Mouse (Mus musculus): ENCODE data around the gene Slc16a13. TPM values are rescaled to one million over a fixed set of nuclear protein-coding genes. Genes with fewer than 3 reads are reported as not detected.
A peak's percentile ranks its signal among the peaks of the same experiment; 100 is the strongest.

Gene Slc16a13
- polyA plus RNA-seq, 1 experiment, result 6.1 TPM

- no peak for TF ChIP-seq CTCF (IDR thresholded peaks at IDR 0.05; ENCODE audit: borderline replicate concordance, control insufficient read depth, extremely low read depth, insufficient read depth, low read length, poor library complexity)
- TF ChIP-seq POLR2A (IDR thresholded peaks at IDR 0.05; ENCODE audit: control insufficient read depth, extremely low read depth, insufficient read depth, low read length, poor library complexity), result no peak
- 74% methylated on average over 5 of the region's 5 CpGs for whole genome bisulfite sequencing
Measured at GRCm38 (mm10) chr11:70227126-70227525, 6.3 kb upstream of the Slc16a13 start.

GRCm38 (mm10) chr11:70226602-70226890 is 5.7 kb upstream of the Slc16a13 start:
- Histone ChIP-seq H3K4me3 (ENCODE audit: control insufficient read depth, insufficient read depth, low read length) (no peak overlapping the region), H3K36me3 (ENCODE audit: control insufficient read depth, insufficient read depth, low read length) (no peaks in the 10 kb centered on the region), H3K27ac (ENCODE audit: control insufficient read depth, insufficient read depth, low read length) (no peak overlapping the region), H3K27me3 (ENCODE audit: control insufficient read depth, insufficient read depth, low read length) (peaks cover 6% of the 10 kb centered on the region; the same call in 1 of the 2 replicates), H3K4me1 (replicated peaks; ENCODE audit: control insufficient read depth, insufficient read depth, low read length) (peaks cover 27% of the 10 kb centered on the region)
- WGBS, result 81% methylated on average over 18 of the region's 18 CpGs
- TF ChIP-seq POLR2A (IDR thresholded peaks at IDR 0.05; ENCODE audit: control insufficient read depth, extremely low read depth, insufficient read depth, low read length, poor library complexity) (no peak), CTCF (IDR thresholded peaks at IDR 0.05; ENCODE audit: borderline replicate concordance, control insufficient read depth, extremely low read depth, insufficient read depth, low read length, poor library complexity) (no peak)
- no peak for DNase-seq

More at GRCm38 (mm10) chr11:70227126-70227525, 6.3 kb upstream of the Slc16a13 start:
- DNase-seq, result no peak
- Histone ChIP-seq H3K27me3 (ENCODE audit: control insufficient read depth, insufficient read depth, low read length) (peaks cover 6% of the 10 kb centered on the region; the same call in 1 of the 2 replicates), H3K4me3 (ENCODE audit: control insufficient read depth, insufficient read depth, low read length) (no peak overlapping the region), H3K4me1 (replicated peaks; ENCODE audit: control insufficient read depth, insufficient read depth, low read length) (peaks cover 27% of the 10 kb centered on the region), H3K27ac (ENCODE audit: control insufficient read depth, insufficient read depth, low read length) (no peak overlapping the region), H3K36me3 (ENCODE audit: control insufficient read depth, insufficient read depth, low read length) (no peaks in the 10 kb centered on the region)

GRCm38 (mm10) chr11:70225798-70226601 is 5.1 kb upstream of the Slc16a13 start:
- no peak for DNase-seq
- H3K36me3 ChIP-seq (ENCODE audit: control insufficient read depth, insufficient read depth, low read length), result no peaks in the 10 kb centered on the region
- WGBS, result 86% methylated on average over 27 of the region's 27 CpGs
- H3K4me1 ChIP-seq (replicated peaks; ENCODE audit: control insufficient read depth, insufficient read depth, low read length), result peaks cover 30% of the 10 kb centered on the region
- no peak overlapping the region for H3K4me3 ChIP-seq (ENCODE audit: control insufficient read depth, insufficient read depth, low read length)
- H3K27me3 ChIP-seq (ENCODE audit: control insufficient read depth, insufficient read depth, low read length), result peaks cover 6% of the 10 kb centered on the region; the same call in 1 of the 2 replicates
- no peak overlapping the region for H3K27ac ChIP-seq (ENCODE audit: control insufficient read depth, insufficient read depth, low read length)
- TF ChIP-seq CTCF (IDR thresholded peaks at IDR 0.05; ENCODE audit: borderline replicate concordance, control insufficient read depth, extremely low read depth, insufficient read depth, low read length, poor library complexity), result no peak
- no peak for TF ChIP-seq POLR2A (IDR thresholded peaks at IDR 0.05; ENCODE audit: control insufficient read depth, extremely low read depth, insufficient read depth, low read length, poor library complexity)

GRCm38 (mm10) chr11:70223724-70224123 is 2.9 kb upstream of the Slc16a13 start:
- no peak for DNase-seq
- no peak overlapping the region for H3K27ac ChIP-seq (ENCODE audit: control insufficient read depth, insufficient read depth, low read length)
- no peak overlapping the region for H3K4me3 ChIP-seq (ENCODE audit: control insufficient read depth, insufficient read depth, low read length)
- no peaks in the 10 kb centered on the region; the same call in 1 of the 2 replicates for H3K27me3 ChIP-seq (ENCODE audit: control insufficient read depth, insufficient read depth, low read length)
- 21% methylated on average over 9 of the region's 9 CpGs for WGBS
- H3K4me1 ChIP-seq (replicated peaks; ENCODE audit: control insufficient read depth, insufficient read depth, low read length), result peaks cover 23% of the 10 kb centered on the region
- H3K36me3 ChIP-seq (ENCODE audit: control insufficient read depth, insufficient read depth, low read length), result no peaks in the 10 kb centered on the region
- TF ChIP-seq POLR2A (IDR thresholded peaks at IDR 0.05; ENCODE audit: control insufficient read depth, extremely low read depth, insufficient read depth, low read length, poor library complexity), result no peak
- no peak for TF ChIP-seq CTCF (IDR thresholded peaks at IDR 0.05; ENCODE audit: borderline replicate concordance, control insufficient read depth, extremely low read depth, insufficient read depth, low read length, poor library complexity)

- no peak for DNase-seq
- TF ChIP-seq CTCF (IDR thresholded peaks at IDR 0.05; ENCODE audit: borderline replicate concordance, control insufficient read depth, extremely low read depth, insufficient read depth, low read length, poor library complexity), result no peak
- TF ChIP-seq POLR2A (IDR thresholded peaks at IDR 0.05; ENCODE audit: control insufficient read depth, extremely low read depth, insufficient read depth, low read length, poor library complexity), result no peak
- peaks cover 20% of the 10 kb centered on the region for H3K4me1 ChIP-seq (replicated peaks; ENCODE audit: control insufficient read depth, insufficient read depth, low read length)
Measured at GRCm38 (mm10) chr11:70221603-70222500, 988 bp upstream of the Slc16a13 start.

GRCm38 (mm10) chr11:70220323-70220722 is 541 bp downstream of the Slc16a13 start:
- no peak for DNase-seq
- H3K4me1 ChIP-seq (replicated peaks; ENCODE audit: control insufficient read depth, insufficient read depth, low read length), result peaks cover 20% of the 10 kb centered on the region
- peak overlapping the region; percentile 51 for H3K4me3 ChIP-seq (ENCODE audit: control insufficient read depth, insufficient read depth, low read length)
- H3K27ac ChIP-seq (ENCODE audit: control insufficient read depth, insufficient read depth, low read length), result no peak overlapping the region
- TF ChIP-seq POLR2A (IDR thresholded peaks at IDR 0.05; ENCODE audit: control insufficient read depth, extremely low read depth, insufficient read depth, low read length, poor library complexity) (no peak), CTCF (IDR thresholded peaks at IDR 0.05; ENCODE audit: borderline replicate concordance, control insufficient read depth, extremely low read depth, insufficient read depth, low read length, poor library complexity) (no peak)
- H3K36me3 ChIP-seq (ENCODE audit: control insufficient read depth, insufficient read depth, low read length), result no peaks in the 10 kb centered on the region
- peaks cover 5% of the 10 kb centered on the region for H3K27me3 ChIP-seq (ENCODE audit: control insufficient read depth, insufficient read depth, low read length)
- WGBS, result 6% methylated on average over 24 of the region's 24 CpGs

More at GRCm38 (mm10) chr11:70221603-70222500, 988 bp upstream of the Slc16a13 start:
- Histone ChIP-seq H3K4me3 (ENCODE audit: control insufficient read depth, insufficient read depth, low read length) (no peak overlapping the region), H3K27ac (ENCODE audit: control insufficient read depth, insufficient read depth, low read length) (no peak overlapping the region), H3K27me3 (ENCODE audit: control insufficient read depth, insufficient read depth, low read length) (no peaks in the 10 kb centered on the region; the same call in 1 of the 2 replicates), H3K36me3 (ENCODE audit: control insufficient read depth, insufficient read depth, low read length) (no peaks in the 10 kb centered on the region)
- 18% methylated on average over 14 of the region's 14 CpGs for WGBS

Measured in thymus, adult 2 months (tissue).